Mouse (Mus musculus) 416B (cell line): ENCODE measurements at regions not wholly inside any gene's neighbourhood (a gene's known extent, or its start where the extent isn't known, plus 50 kb on each side); places are given as distances from the start of the nearest gene placed in this dataset.

Experiments used
- DNase-seq: peaks from one replicate; pipeline ENCODE4 v3.0.0; 2011; ENCODE audit warnings: low read depth

GRCm38 (mm10) chr4:55203731-55204710, 145.8 kb upstream of the Rad23b start:
- no peak for DNase-seq

GRCm38 (mm10) chr4:55206226-55206625, 143.6 kb upstream of the Rad23b start:
- DNase-seq = no peak

DNA sequence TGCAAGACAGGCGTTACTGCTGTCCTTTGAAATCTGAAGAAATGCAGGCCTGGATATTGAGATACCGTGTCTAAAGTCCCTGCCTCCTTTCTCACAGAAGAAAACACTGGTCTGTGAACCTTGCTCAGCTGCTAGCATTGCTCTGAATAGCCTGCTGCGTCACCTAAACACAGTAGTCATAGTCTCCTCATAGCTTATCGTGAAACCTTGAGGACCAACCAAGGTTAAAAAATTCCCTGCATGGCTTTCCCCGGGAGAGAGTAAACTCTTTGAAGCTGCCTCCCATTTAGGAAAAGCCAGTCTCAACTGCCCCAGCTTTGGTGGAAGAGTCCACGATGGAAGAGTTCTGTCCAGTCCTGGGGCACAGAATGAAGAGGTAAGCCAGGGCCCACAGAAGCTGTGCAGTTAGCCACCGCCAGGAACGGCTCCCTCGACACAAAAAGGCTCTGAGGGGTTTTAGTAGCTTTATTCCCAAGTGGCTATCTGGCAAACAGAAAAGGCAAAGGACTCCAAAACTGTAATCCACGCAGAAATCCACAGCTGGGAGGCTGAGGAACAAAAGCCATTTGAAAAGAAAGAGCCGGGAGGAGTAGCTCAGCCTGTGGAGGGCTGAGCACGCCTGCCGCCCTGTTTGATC, 142.0 kb upstream of the Rad23b start:
- no peak for DNase-seq

DNA sequence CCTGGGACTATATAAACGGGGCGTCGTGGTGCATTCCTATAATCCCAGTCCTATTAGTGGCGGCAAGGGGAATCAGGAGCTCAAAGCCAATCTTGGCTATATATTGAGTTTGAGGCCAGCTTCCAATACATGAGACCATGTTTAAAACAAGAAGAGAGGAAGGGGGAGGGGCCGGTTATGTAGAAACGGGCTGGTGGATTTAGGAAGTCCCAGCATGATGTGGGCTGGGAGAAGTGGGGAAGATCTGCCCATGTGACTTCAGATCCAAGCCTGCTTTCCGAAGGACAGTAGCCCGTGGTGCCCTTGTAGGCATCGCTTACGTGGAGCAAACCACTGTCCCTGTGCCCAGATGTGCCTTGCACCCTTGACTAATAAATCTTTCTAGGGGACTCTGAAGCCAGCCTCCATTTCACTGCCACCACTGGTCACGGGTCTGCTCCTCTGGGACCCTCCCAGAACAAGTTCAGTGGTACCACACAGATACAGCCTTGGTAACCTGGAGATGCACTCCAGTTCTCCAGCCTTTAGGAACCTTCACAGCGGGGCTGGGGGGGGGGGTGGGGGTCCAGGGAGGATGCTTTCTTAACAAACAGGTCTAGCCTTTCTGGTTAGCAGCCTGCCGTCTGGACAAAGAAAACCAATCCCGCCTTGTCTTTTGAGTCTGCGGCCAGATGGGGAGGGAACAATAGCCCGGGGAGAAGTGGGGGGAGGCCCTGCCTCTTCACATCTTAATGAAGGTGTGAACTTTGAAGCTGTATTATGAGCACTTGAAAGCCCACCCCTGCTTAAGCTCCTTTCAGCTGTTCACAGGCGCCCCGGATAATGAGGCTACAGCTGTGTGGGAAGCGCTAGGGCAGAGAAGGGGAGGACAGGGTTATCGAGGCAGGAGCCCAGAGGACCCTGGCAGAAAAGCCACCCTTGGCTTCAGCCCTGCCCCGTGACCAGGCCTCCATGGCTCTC, 141.2 kb upstream of the Rad23b start:
- no peak for DNase-seq

- DNase-seq = no peak
These were observed 134.2 kb upstream of the Rad23b start for GRCm38 (mm10) chr4:55215425-55216174.

DNA sequence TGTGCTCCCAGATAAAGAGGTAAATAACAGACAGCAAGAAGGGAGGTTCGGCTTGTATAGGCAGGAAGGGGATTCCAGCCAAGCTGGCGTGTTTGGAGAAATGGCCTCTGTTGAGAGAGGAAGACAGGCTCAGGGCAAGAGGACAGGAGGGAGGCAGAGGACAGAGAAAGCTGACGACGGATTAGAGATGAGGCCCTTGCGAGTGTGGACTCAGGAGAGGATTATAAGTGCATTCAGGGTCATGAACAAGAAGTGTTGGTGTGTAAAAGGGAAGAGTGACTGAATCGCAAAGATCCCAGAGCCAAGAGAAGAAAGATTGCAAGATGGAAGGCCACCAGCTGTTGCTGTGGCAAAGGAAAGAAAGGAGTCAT, 133.7 kb upstream of the Rad23b start:
- DNase-seq = no peak

- DNase-seq = no peak
These were observed 124.1 kb upstream of the Rad23b start for GRCm38 (mm10) chr4:55225766-55226165.

DNA sequence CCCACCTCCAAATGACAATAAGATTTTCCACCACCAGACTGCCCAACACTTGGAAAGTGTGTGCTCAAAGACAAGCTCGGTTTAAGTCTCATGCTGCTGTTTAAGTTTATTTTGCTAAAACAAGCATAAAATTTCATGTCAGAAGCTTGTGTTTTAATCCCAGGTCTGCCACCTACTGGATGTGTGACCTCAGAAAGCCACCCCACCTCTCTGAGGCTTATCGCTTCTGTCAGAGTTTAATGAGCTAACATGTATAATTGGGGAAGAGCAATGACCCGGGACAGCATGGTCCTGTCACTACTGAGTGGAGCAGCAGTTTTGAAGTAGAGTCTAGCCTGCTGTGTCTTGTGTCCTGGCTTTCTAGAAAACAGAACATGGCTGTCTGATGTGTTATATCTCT, 122.4 kb upstream of the Rad23b start:
- DNase-seq = no peak

GRCm38 (mm10) chr4:55231522-55231921, 118.3 kb upstream of the Rad23b start:
- DNase-seq = peak; percentile 13

- no peak for DNase-seq
These were observed 112.0 kb upstream of the Rad23b start for GRCm38 (mm10) chr4:55237856-55238255.

DNA sequence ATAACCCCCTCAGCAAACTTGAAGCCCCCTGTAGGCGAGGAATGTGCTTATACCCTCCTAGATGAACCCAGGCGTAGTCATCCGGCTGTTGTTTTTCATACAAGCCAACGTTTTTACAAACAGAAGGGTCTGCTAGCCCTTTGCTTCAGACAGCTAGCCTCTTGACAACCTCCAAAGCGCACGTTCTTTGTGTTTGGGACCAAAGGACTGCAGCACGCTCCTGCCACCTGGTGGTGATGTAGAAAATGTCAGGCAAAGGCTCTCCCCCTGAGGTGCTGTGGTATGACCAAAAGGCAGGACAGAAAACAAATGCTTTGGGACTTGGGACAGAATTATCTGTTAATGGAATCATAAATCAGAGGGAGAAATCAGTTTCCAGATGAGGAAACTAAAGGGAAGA, 109.4 kb upstream of the Rad23b start:
- DNase-seq = peak; percentile 50

DNA sequence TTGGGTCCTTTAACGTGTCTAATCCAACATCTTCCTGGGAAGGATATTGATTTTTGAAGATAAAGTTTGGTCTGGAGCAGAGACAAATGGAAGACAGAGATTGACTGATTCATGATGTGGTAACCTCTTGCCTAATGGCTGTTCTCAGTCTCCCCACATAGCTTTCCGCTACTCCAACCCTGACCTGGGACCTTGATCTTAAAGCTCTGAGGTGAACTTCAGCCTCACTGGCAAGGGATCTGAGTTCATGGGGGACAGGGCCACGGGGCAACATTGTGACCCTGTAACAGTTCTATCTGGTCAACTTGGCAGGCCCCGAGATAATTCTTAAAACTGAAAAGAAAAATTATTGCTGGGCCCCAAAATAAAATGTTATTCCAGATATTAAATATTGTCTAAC, 107.5 kb upstream of the Rad23b start:
- DNase-seq = no peak

GRCm38 (mm10) chr4:55243091-55244058, 106.5 kb upstream of the Rad23b start:
- DNase-seq = no peak

- no peak for DNase-seq
These were observed 104.1 kb upstream of the Rad23b start for GRCm38 (mm10) chr4:55245789-55246188.

DNA sequence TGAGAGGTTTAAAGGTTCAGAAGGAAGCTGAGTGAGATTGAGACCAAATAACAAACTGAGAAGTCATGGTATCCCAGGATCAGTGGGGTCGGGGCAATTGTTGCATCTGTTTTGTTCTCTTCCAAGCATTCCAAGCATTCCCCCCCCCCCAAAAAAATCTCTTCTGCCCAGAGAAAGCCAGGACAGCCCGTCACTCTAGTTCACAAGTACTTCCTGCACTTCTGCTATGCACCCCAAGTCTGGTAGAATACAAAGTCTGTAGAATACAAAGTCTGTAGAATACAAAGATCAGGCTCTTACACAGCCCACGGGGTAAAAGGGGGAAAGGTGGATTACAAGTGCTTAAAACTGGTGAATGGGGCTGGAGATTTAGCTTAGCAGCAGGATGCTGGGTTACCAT, 99.5 kb upstream of the Rad23b start:
- DNase-seq = no peak

DNA sequence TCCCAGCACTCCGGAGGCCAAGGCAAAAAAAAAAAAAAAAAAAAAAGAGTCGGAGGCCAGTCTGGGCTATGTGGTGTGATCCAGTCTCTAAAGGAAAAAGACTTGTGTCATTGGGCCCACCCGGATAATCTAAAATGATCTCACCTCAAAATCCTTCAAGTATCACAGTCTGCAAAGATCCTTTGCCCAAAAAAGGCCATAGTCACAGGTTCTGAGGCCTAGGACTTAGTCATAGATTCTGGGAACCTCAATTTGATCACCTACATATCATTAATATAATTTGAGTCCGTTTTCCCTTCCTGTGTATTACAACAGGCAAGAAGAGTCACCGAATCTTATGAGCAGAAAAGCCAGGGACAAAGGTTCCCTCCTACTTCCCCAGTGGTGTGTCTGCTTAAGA, 98.3 kb upstream of the Rad23b start:
- DNase-seq = no peak

- DNase-seq = no peak
These were observed 96.1 kb upstream of the Rad23b start for GRCm38 (mm10) chr4:55253769-55254168.

GRCm38 (mm10) chr4:55271965-55272630, 77.7 kb upstream of the Rad23b start:
- DNase-seq = no peak

- no peak for DNase-seq
These were observed 73.4 kb upstream of the Rad23b start for GRCm38 (mm10) chr4:55276300-55276952.
